Mouse (Mus musculus): Measurements from ENCODE around the gene Fgfr2. TPM values are rescaled to one million over a fixed set of nuclear protein-coding genes. Genes with fewer than 3 reads are reported as not detected.

Gene Fgfr2
- polyA plus RNA-seq, 1 experiment: 114 TPM

- no peaks in the 10 kb centered on the region for H3K4me1 ChIP-seq (ENCODE audit: control insufficient read depth, insufficient read depth, low read length)
- WGBS: 93% methylated on average over 8 of the region's 8 CpGs
- no peak for TF ChIP-seq POLR2A (IDR thresholded peaks at IDR 0.05; ENCODE audit: borderline replicate concordance, extremely low read depth, low read depth, low read length)
- TF ChIP-seq CTCF (IDR thresholded peaks at IDR 0.05; ENCODE audit: insufficient read depth, low read length): no peak
- DNase-seq: no peak
- no peak overlapping the region for H3K4me3 ChIP-seq (replicated peaks; ENCODE audit: extremely low read depth, low read depth, low read length)
These were observed 511.6 kb downstream of the Fgfr2 start for GRCm38 (mm10) chr7:132611530-132611929.

DNA sequence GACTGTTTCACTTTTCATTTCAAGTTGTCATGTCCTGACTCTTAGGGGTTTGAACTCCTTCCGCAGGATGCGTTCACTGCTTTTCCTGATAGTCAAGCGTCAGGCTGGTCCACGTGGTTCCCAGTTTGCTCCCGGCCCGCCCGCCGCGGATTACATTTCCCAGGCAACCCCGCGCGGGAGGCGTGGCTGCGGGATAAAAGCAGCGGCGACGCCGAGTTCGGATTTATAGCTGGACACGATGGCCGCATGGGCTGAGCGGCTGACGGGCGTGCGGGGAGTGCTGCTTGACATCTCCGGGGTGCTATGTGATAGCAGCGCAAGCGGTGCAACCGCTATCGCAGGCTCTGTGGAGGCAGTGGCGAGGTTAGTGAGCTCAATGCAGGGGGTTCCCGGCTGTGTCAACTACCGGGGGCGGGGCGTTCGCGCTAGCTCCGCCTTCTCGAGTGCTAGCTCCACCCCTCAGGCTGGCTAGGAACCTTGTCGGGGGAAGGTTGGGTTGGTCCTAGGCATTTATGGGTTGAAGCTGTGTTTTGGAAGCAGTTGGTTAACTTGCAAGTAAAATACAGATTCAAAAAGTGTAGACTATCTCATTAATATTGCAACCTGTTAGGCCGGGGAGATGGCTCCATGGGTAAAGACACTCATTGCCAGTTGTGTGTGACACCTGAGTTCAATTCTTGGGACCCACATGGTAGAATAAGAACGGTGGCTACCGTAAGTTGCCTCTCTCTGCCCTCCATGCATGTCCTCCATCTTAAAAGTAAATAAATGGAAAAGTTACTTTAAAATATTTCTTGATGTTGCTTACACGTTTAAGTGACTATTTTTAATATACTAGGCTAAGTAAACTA is 512.5 kb downstream of the Fgfr2 start, which contains the start of gene Lhpp:
TSS of gene Lhpp (plus strand) at position 171 of the 851 bp plus-strand sequence.
- H3K4me1 ChIP-seq (ENCODE audit: control insufficient read depth, insufficient read depth, low read length): no peaks in the 10 kb centered on the region
- peak; percentile 78 for DNase-seq
- 7% methylated on average over 44 of the region's 44 CpGs for WGBS
- peak within 1 kb of the TSS; percentile 92 for H3K4me3 ChIP-seq (replicated peaks; ENCODE audit: extremely low read depth, low read depth, low read length)
- TF ChIP-seq POLR2A (IDR thresholded peaks at IDR 0.05; ENCODE audit: borderline replicate concordance, extremely low read depth, low read depth, low read length): peak; percentile 59; the same call in 1 of the 2 replicates
- TF ChIP-seq CTCF (IDR thresholded peaks at IDR 0.05; ENCODE audit: insufficient read depth, low read length): no peak

DNA sequence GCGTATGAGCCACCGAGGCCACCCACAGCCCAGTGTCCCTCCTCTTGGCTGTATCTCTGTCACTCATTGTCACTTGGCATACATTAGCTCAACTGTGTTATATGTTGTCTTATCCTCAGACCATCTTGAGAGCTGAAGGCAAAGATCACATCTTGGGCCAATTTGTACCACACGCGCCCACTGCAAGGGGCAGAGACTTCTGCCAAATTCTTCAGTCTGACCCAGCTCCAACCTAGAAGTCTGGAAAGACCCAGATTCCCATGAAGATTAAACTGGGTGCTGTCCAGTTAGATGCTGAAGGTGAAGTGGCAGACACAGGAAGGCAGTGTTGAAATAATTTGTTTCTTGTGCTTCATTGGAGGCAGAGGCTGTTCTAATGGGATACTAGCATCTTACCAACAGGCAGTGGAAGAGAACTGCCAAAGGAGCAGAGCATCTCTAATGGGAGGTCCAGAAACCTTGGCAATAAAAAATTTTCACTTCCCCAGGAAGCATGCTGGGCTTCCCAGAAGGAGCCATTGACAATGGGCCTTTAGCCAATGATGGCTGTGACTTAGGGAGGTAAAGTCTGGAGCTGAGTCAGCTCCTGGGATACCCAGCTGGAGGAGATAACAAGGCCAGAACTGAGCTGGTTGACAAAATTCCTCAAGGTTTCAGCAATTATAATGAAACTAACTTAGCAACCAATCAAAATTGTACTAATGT is 514.7 kb downstream of the Fgfr2 start:
- no peak for TF ChIP-seq POLR2A (IDR thresholded peaks at IDR 0.05; ENCODE audit: borderline replicate concordance, extremely low read depth, low read depth, low read length)
- TF ChIP-seq CTCF (IDR thresholded peaks at IDR 0.05; ENCODE audit: insufficient read depth, low read length): no peak
- Histone ChIP-seq H3K4me3 (replicated peaks; ENCODE audit: extremely low read depth, low read depth, low read length) (no peak overlapping the region), H3K4me1 (ENCODE audit: control insufficient read depth, insufficient read depth, low read length) (no peaks in the 10 kb centered on the region)
- 81% methylated on average over 4 of the region's 4 CpGs for WGBS
- DNase-seq: no peak

DNA sequence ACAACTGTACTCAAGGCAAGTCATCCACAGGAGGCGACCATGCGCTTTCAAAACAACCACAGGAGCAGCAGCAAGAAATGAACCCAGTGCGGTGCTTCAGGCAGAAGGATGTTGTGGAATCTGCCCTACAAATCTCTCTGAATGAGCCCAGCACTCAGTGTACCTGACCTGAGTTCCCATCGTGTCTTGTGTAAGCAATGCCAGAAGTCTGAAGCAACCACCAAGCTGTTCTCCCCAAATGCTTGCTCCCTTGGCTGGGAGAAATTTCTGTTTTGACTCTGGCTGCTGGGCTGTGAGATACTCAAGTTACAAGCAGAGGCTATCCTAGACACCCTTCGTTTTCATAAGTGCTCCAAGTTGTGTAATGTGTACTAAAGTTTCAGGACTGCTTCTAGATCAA is 517.5 kb downstream of the Fgfr2 start:
- Histone ChIP-seq H3K4me3 (replicated peaks; ENCODE audit: extremely low read depth, low read depth, low read length) (no peak overlapping the region), H3K4me1 (ENCODE audit: control insufficient read depth, insufficient read depth, low read length) (no peaks in the 10 kb centered on the region)
- no peak for TF ChIP-seq POLR2A (IDR thresholded peaks at IDR 0.05; ENCODE audit: borderline replicate concordance, extremely low read depth, low read depth, low read length)
- DNase-seq: no peak
- 48% methylated on average over 5 of the region's 5 CpGs for WGBS

DNA sequence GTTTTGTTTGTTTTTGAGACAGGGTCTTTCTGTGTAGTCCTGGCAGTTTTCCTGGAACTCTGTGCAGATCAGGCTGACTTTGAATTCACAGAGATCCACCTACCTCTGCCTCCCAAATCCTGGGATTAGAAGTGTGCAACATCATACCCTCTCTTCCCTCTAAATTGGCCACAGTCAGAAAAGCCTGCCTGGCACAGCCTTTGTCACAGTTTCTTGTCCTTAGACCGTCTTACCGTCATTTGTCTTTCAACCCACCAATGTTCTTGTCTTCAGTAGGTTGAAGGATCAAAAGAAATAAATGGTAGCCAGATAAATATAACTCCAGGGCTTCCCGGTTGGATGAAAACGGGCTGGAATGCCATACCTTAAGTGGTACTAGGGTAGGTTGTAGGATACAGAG is 518.4 kb downstream of the Fgfr2 start:
- no peak for TF ChIP-seq POLR2A (IDR thresholded peaks at IDR 0.05; ENCODE audit: borderline replicate concordance, extremely low read depth, low read depth, low read length)
- no peak for TF ChIP-seq CTCF (IDR thresholded peaks at IDR 0.05; ENCODE audit: insufficient read depth, low read length)
- 87% methylated on average over 4 of the region's 4 CpGs for WGBS
- no peak overlapping the region for H3K4me3 ChIP-seq (replicated peaks; ENCODE audit: extremely low read depth, low read depth, low read length)

DNA sequence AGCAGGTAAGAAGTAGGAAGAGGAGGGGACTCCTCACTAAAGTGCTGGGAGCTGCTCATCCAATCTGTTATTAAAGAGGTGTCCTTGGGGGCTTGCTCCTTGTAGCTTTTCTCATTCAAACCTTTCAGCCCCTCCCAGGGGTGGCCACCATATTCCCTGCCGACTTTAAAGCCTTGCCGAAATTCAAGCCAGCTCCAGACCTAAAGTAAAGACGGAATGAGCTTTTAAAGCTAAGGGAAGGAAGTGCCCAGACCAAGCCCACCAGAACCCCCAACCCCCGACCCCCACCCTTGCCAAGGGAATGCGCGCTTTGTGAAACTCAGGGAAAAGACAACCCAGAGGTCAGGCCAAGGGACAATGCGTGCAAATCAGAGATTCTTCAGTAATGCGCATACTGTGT is 522.2 kb downstream of the Fgfr2 start:
- no peak for DNase-seq
- no peak overlapping the region for H3K4me3 ChIP-seq (replicated peaks; ENCODE audit: extremely low read depth, low read depth, low read length)
- TF ChIP-seq CTCF (IDR thresholded peaks at IDR 0.05; ENCODE audit: insufficient read depth, low read length) (no peak), POLR2A (IDR thresholded peaks at IDR 0.05; ENCODE audit: borderline replicate concordance, extremely low read depth, low read depth, low read length) (no peak)
- peaks cover 3% of the 10 kb centered on the region; the same call in 1 of the 2 replicates for H3K4me1 ChIP-seq (ENCODE audit: control insufficient read depth, insufficient read depth, low read length)
- WGBS: 23% methylated on average over 8 of the region's 8 CpGs

More for the DNA sequence above, 518.4 kb downstream of the Fgfr2 start:
- H3K4me1 ChIP-seq (ENCODE audit: control insufficient read depth, insufficient read depth, low read length): peaks cover 1% of the 10 kb centered on the region; the same call in 1 of the 2 replicates
- no peak for DNase-seq

DNA sequence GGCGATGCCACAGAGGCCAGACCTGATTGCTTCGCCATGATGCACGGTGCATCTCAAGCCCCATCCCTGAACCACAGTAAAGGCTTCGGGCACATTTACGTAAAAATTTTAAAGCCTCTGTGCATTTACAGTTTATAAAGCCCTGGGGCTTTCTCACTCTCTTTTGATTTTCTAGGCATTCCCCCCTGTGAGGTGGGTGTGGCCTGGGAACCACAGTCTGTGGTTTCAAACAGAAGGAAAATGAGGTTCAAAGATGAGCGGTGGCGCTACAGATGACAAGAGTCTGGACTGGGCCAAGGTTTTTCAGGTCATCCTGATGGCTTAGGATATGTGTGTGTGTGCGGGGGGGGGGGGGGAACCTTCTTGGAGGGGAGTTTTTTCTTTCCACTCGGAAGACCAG is 523.1 kb downstream of the Fgfr2 start:
- DNase-seq: no peak
- WGBS: 9% methylated on average over 9 of the region's 9 CpGs
- TF ChIP-seq CTCF (IDR thresholded peaks at IDR 0.05; ENCODE audit: insufficient read depth, low read length) (no peak), POLR2A (IDR thresholded peaks at IDR 0.05; ENCODE audit: borderline replicate concordance, extremely low read depth, low read depth, low read length) (no peak)
- peaks cover 3% of the 10 kb centered on the region; the same call in 1 of the 2 replicates for H3K4me1 ChIP-seq (ENCODE audit: control insufficient read depth, insufficient read depth, low read length)
- no peak overlapping the region for H3K4me3 ChIP-seq (replicated peaks; ENCODE audit: extremely low read depth, low read depth, low read length)

- no peak for DNase-seq
- no peak within 1 kb of the TSS for H3K4me3 ChIP-seq (replicated peaks; ENCODE audit: extremely low read depth, low read depth, low read length)
- 3% methylated on average over 52 of the region's 52 CpGs for WGBS
- TF ChIP-seq POLR2A (IDR thresholded peaks at IDR 0.05; ENCODE audit: borderline replicate concordance, extremely low read depth, low read depth, low read length): no peak
- TF ChIP-seq CTCF (IDR thresholded peaks at IDR 0.05; ENCODE audit: insufficient read depth, low read length): no peak
- H3K4me1 ChIP-seq (ENCODE audit: control insufficient read depth, insufficient read depth, low read length): peaks cover 3% of the 10 kb centered on the region; the same call in 1 of the 2 replicates
These were observed 523.8 kb downstream of the Fgfr2 start, which contains the start of gene Nkx1-2 for GRCm38 (mm10) chr7:132599071-132599975. Gene Nkx1-2, minus strand, starts transcription at chr7:132599637.
